Mouse (Mus musculus) forebrain, embryonic 12.5 days (tissue): ENCODE data around the gene Lrrc32. TPM values are rescaled to one million over a fixed set of nuclear protein-coding genes. Genes with fewer than 3 reads are reported as not detected.

Experiments
- ATAC-seq: fragments of 200-750 bp; cut with Nextera tagmentation; 2 replicates; pipeline ENCODE4 v1.8.0; 2017; ENCODE audit warnings: moderate TSS enrichment; ENCODE audit not compliant: low FRiP score
- H3K27ac ChIP-seq: fragments of 300-500 bp; sonication (generic); 2 replicates; pipeline ENCODE4 v1.5.1; 2016; ENCODE audit warnings: mild to moderate bottlenecking
- H3K27me3 ChIP-seq: fragments of 300-500 bp; sonication (generic); 2 replicates; pipeline ENCODE4 v1.6.1; 2016; ENCODE audit warnings: mild to moderate bottlenecking
- H3K36me3 ChIP-seq: fragments of 300-500 bp; sonication (generic); replicated peaks from 2 replicates; pipeline ENCODE4 v1.6.1; 2016; ENCODE audit warnings: mild to moderate bottlenecking
- H3K4me1 ChIP-seq: fragments of 300-500 bp; sonication (generic); 2 replicates; pipeline ENCODE4 v1.6.1; 2016
- H3K4me2 ChIP-seq: fragments of 300-500 bp; sonication (generic); 2 replicates; pipeline ENCODE4 v1.6.1; 2016; ENCODE audit warnings: mild to moderate bottlenecking, moderate library complexity
- H3K4me3 ChIP-seq: fragments of 300-500 bp; sonication (generic); replicated peaks from 2 replicates; pipeline ENCODE4 v1.5.1; 2016; ENCODE audit warnings: mild to moderate bottlenecking
- H3K9ac ChIP-seq: fragments of 300-500 bp; sonication (generic); 2 replicates; pipeline ENCODE4 v1.6.1; 2016; ENCODE audit warnings: mild to moderate bottlenecking
- H3K9me3 ChIP-seq: fragments of 300-500 bp; sonication (generic); 2 replicates; pipeline ENCODE4 v1.6.1; 2016
- WGBS: fragments of 180-500 bp; shearing (Covaris S2); methylation state at CpG from one replicate; pipeline ENCODE4 v1.1.7; 2016; 5-methylcytosine and 5-hydroxymethylcytosine counted together
- polyA plus RNA-seq: library from polyadenylated mRNA; unstranded; fragments of >200 nt; fragmentation: Nextera tagmentation; extraction: Ambion mirVana; gene quantifications from 2 replicates; pipeline ENCODE4 v1.2.1, GENCODE M21; 2016

Gene Lrrc32
- polyA plus RNA-seq, 1 experiment from 2014 or later, result 3.4 TPM

GRCm38 (mm10) chr7:98490911-98491310 lies 1.8 kb downstream of the Lrrc32 start:
- H3K27ac ChIP-seq, result no peak overlapping the region
- no peaks in the 10 kb centered on the region for H3K9me3 ChIP-seq
- no peak overlapping the region for H3K9ac ChIP-seq
- H3K27me3 ChIP-seq, result peaks cover 47% of the 10 kb centered on the region
- WGBS, result 94% methylated on average over 6 of the region's 6 CpGs
- ATAC-seq, result no peak
- H3K36me3 ChIP-seq, result no peaks in the 10 kb centered on the region
- H3K4me2 ChIP-seq, result no peak overlapping the region
- no peak overlapping the region for H3K4me3 ChIP-seq
- H3K4me1 ChIP-seq, result peaks cover 20% of the 10 kb centered on the region

- H3K9ac ChIP-seq, result no peak overlapping the region
- ATAC-seq, result no peak
- H3K4me1 ChIP-seq, result peaks cover 15% of the 10 kb centered on the region
- no peaks in the 10 kb centered on the region for H3K36me3 ChIP-seq
- H3K4me3 ChIP-seq, result no peak overlapping the region
- peaks cover 47% of the 10 kb centered on the region for H3K27me3 ChIP-seq
- WGBS, result 70% methylated on average over 9 of the region's 9 CpGs
- H3K27ac ChIP-seq, result no peak overlapping the region
- no peak overlapping the region for H3K4me2 ChIP-seq
- no peaks in the 10 kb centered on the region for H3K9me3 ChIP-seq
These were observed 2.5 kb downstream of the Lrrc32 start for GRCm38 (mm10) chr7:98491451-98492200.

GRCm38 (mm10) chr7:98492331-98492730 lies 3.2 kb downstream of the Lrrc32 start:
- Histone ChIP-seq H3K9ac (no peak overlapping the region), H3K4me2 (no peak overlapping the region), H3K27ac (no peak overlapping the region), H3K4me1 (peaks cover 13% of the 10 kb centered on the region), H3K9me3 (no peaks in the 10 kb centered on the region), H3K27me3 (peaks cover 41% of the 10 kb centered on the region), H3K4me3 (no peak overlapping the region), H3K36me3 (no peaks in the 10 kb centered on the region)
- no peak for ATAC-seq
- 78% methylated on average over 5 of the region's 5 CpGs for WGBS

DNA sequence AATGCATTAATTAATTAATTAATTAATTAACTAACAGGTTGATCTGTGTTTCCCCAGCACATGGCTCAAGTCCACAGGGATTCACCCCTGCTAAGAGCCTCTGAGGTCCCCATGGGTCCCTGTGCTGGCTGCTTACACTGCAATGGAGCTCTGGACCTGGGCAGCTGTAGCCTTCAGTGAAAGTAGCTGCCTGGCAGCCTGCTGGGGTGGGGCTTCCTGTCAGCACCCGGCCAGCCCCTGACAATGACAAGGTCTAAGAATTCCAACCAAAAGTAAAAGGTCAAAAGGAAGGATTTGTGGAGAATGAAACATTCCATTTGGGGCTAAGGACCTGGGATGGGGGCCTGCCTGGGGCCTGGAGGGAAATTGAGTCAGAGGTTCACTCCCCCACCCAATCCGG lies 4.2 kb downstream of the Lrrc32 start:
- peaks cover 13% of the 10 kb centered on the region for H3K4me1 ChIP-seq
- peaks cover 38% of the 10 kb centered on the region for H3K27me3 ChIP-seq
- ATAC-seq, result no peak
- no peaks in the 10 kb centered on the region for H3K36me3 ChIP-seq
- no peak overlapping the region for H3K4me3 ChIP-seq
- no peaks in the 10 kb centered on the region for H3K9me3 ChIP-seq
- no peak overlapping the region for H3K4me2 ChIP-seq
- no peak overlapping the region for H3K9ac ChIP-seq
- WGBS, result 60% methylated on average over 2 of the region's 2 CpGs
- H3K27ac ChIP-seq, result no peak overlapping the region

- H3K4me2 ChIP-seq, result no peak overlapping the region
- no peaks in the 10 kb centered on the region for H3K9me3 ChIP-seq
- H3K4me3 ChIP-seq, result no peak overlapping the region
- no peak for ATAC-seq
- H3K9ac ChIP-seq, result no peak overlapping the region
- H3K27ac ChIP-seq, result no peak overlapping the region
- H3K4me1 ChIP-seq, result peaks cover 12% of the 10 kb centered on the region
- WGBS, result 80% methylated on average over 18 of the region's 18 CpGs
- H3K27me3 ChIP-seq, result peaks cover 32% of the 10 kb centered on the region
- no peaks in the 10 kb centered on the region for H3K36me3 ChIP-seq
These were observed 4.9 kb downstream of the Lrrc32 start for GRCm38 (mm10) chr7:98493901-98494480.

- Histone ChIP-seq H3K4me1 (no peaks in the 10 kb centered on the region), H3K4me3 (no peak overlapping the region), H3K9ac (no peak overlapping the region), H3K36me3 (no peaks in the 10 kb centered on the region), H3K9me3 (no peaks in the 10 kb centered on the region), H3K4me2 (no peak overlapping the region), H3K27me3 (peaks cover 22% of the 10 kb centered on the region), H3K27ac (no peak overlapping the region)
- 50% methylated on average over 1 of the region's 1 CpGs for WGBS
- no peak for ATAC-seq
These were observed 6.5 kb downstream of the Lrrc32 start for GRCm38 (mm10) chr7:98495591-98495990.

DNA sequence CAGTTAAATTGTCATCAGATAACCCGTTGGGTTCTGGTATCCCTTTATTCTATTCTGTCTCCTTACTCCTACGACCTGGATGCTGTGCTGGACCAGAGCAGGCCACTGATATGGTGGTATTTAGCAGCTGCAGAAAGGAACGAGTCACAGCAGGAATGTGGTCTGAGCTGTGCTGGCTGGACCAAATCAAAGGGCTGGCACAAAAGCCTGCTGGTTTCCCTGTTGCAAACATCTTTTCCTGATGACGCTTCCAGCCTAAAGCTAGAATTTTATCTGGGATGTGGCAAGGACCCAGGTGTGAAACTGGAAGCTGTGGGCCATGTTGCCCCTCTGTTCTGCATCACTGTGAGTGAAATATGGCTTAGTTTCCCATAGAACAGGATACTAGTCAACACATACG lies 8.4 kb downstream of the Lrrc32 start:
- no peak overlapping the region for H3K4me2 ChIP-seq
- ATAC-seq, result no peak
- 51% methylated on average over 5 of the region's 5 CpGs for WGBS
- no peak overlapping the region for H3K27ac ChIP-seq
- H3K36me3 ChIP-seq, result no peaks in the 10 kb centered on the region
- H3K4me3 ChIP-seq, result no peak overlapping the region
- 0 out of 2 replicates have a peak, but pooled peaks cover 3% of the 10 kb centered on the region for H3K27me3 ChIP-seq
- no peaks in the 10 kb centered on the region for H3K9me3 ChIP-seq
- no peaks in the 10 kb centered on the region for H3K4me1 ChIP-seq
- no peak overlapping the region for H3K9ac ChIP-seq

DNA sequence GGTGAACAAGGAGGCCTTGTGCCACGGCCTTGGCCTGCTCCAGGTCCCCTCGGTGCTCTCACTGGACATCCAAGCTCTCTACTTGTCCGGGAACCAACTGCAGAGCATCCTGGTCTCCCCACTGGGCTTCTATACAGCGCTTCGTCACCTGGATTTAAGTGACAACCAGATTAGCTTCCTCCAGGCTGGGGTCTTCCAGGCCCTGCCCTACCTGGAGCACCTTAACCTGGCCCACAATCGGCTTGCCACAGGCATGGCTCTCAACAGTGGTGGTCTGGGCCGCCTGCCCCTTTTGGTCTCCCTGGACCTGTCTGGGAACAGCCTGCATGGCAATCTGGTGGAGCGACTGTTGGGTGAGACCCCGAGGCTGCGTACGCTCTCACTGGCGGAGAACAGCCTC lies 9.0 kb downstream of the Lrrc32 start:
- H3K4me2 ChIP-seq, result no peak overlapping the region
- ATAC-seq, result no peak
- H3K9ac ChIP-seq, result no peak overlapping the region
- H3K9me3 ChIP-seq, result no peaks in the 10 kb centered on the region
- H3K4me1 ChIP-seq, result 0 out of 2 replicates have a peak, but pooled peaks cover 3% of the 10 kb centered on the region
- 88% methylated on average over 12 of the region's 12 CpGs for WGBS
- no peaks in the 10 kb centered on the region for H3K36me3 ChIP-seq
- no peak overlapping the region for H3K27ac ChIP-seq
- H3K4me3 ChIP-seq, result no peak overlapping the region
- 0 out of 2 replicates have a peak, but pooled peaks cover 3% of the 10 kb centered on the region for H3K27me3 ChIP-seq

DNA sequence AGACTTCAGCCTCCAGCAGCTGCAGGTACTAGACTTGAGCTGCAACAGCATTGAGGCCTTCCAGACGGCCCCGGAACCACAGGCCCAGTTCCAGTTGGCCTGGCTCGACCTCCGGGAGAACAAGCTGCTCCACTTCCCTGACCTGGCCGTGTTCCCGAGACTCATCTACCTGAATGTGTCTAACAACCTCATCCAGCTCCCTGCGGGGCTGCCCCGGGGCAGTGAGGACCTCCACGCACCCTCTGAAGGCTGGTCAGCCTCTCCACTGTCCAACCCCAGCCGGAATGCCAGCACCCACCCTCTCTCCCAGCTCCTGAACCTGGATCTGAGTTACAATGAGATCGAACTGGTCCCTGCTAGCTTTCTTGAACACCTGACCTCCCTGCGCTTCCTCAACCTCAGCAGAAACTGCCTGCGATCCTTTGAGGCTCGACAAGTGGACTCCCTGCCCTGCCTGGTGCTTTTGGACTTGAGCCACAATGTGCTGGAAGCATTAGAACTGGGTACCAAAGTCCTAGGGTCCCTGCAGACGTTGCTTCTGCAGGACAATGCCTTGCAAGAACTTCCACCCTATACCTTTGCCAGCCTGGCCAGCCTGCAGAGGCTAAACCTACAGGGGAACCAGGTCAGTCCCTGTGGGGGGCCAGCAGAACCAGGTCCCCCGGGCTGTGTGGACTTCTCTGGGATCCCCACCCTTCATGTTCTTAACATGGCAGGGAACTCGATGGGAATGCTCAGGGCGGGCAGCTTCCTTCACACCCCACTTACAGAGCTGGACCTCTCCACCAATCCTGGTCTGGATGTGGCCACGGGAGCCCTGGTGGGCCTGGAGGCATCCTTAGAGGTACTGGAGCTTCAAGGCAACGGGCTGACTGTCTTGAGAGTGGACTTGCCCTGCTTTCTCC lies 9.8 kb downstream of the Lrrc32 start:
- no peak overlapping the region for H3K4me3 ChIP-seq
- H3K27me3 ChIP-seq, result 0 out of 2 replicates have a peak, but pooled peaks cover 3% of the 10 kb centered on the region
- H3K4me2 ChIP-seq, result no peak overlapping the region
- H3K4me1 ChIP-seq, result peaks cover 8% of the 10 kb centered on the region
- 85% methylated on average over 20 of the region's 20 CpGs for WGBS
- ATAC-seq, result no peak
- H3K9ac ChIP-seq, result no peak overlapping the region
- no peaks in the 10 kb centered on the region for H3K36me3 ChIP-seq
- no peaks in the 10 kb centered on the region for H3K9me3 ChIP-seq
- no peak overlapping the region for H3K27ac ChIP-seq

DNA sequence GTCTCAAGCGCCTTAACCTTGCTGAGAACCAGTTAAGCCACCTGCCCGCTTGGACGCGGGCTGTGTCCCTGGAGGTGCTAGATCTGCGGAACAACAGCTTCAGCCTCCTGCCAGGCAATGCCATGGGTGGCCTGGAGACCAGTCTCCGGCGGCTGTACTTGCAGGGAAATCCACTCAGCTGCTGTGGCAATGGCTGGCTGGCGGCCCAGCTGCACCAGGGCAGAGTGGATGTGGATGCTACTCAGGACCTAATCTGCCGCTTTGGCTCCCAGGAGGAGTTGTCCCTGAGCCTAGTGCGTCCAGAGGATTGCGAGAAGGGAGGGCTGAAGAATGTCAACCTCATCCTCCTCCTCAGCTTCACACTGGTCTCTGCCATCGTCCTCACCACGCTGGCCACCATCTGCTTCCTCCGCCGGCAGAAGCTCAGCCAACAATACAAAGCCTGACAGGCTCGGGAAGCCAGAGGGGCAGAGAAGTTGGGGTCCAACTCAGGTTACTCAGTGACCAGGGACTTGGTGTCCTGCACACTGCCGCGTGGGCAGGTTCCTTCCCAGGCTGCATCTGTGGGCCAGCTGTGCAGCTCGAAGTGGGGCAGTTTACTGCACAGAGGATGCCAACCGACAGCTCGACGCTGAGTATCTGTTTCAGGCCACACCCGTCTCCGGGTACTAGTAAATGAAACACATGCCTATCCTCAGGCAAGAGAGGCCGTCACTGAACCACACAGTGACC lies 10.6 kb downstream of the Lrrc32 start:
- Histone ChIP-seq H3K9ac (no peak overlapping the region), H3K9me3 (no peaks in the 10 kb centered on the region), H3K36me3 (no peaks in the 10 kb centered on the region), H3K4me1 (peaks cover 16% of the 10 kb centered on the region), H3K4me2 (no peak overlapping the region), H3K27ac (no peak overlapping the region), H3K4me3 (no peak overlapping the region), H3K27me3 (no peaks in the 10 kb centered on the region)
- no peak for ATAC-seq
- WGBS, result 83% methylated on average over 25 of the region's 25 CpGs

GRCm38 (mm10) chr7:98500470-98500869 lies 11.4 kb downstream of the Lrrc32 start:
- WGBS, result 86% methylated on average over 3 of the region's 3 CpGs

GRCm38 (mm10) chr7:98501078-98501477 lies 12.0 kb downstream of the Lrrc32 start:
- H3K4me1 ChIP-seq, result peaks cover 29% of the 10 kb centered on the region
- H3K4me2 ChIP-seq, result no peak overlapping the region
- H3K9ac ChIP-seq, result no peak overlapping the region
- no peak for ATAC-seq
- 90% methylated on average over 7 of the region's 7 CpGs for WGBS
- no peaks in the 10 kb centered on the region for H3K9me3 ChIP-seq
- H3K4me3 ChIP-seq, result no peak overlapping the region
- no peaks in the 10 kb centered on the region for H3K27me3 ChIP-seq
- H3K36me3 ChIP-seq, result no peaks in the 10 kb centered on the region
- no peak overlapping the region for H3K27ac ChIP-seq

More at GRCm38 (mm10) chr7:98500470-98500869, 11.4 kb downstream of the Lrrc32 start:
- Histone ChIP-seq H3K9me3 (no peaks in the 10 kb centered on the region), H3K4me2 (no peak overlapping the region), H3K9ac (no peak overlapping the region), H3K36me3 (no peaks in the 10 kb centered on the region), H3K27me3 (no peaks in the 10 kb centered on the region), H3K4me1 (peaks cover 24% of the 10 kb centered on the region), H3K27ac (no peak overlapping the region), H3K4me3 (no peak overlapping the region)
- no peak for ATAC-seq
